Mouse (Mus musculus) retina, postnatal 1 day (tissue): Measurements from ENCODE around the gene Gm39653.
"Not testable (repeated sequence)": the region's sequence is repeated elsewhere in the genome, so short reads cannot be mapped to it uniquely, and the experiment has no call there.

Experiments
- DNase-seq: peaks from one replicate; pipeline ENCODE4 v3.0.0-alpha.2; 2012

Gm39653 gene

GRCm38 (mm10) chr1:63615668-63616067 lies at the start of gene Gm39653:
Gene Gm39653 (plus strand): TSS chr1:63615968.
- no peak for DNase-seq

- DNase-seq = no peak
These were observed 49.3 kb upstream of the Gm39653 start for GRCm38 (mm10) chr1:63566501-63566900.

DNA sequence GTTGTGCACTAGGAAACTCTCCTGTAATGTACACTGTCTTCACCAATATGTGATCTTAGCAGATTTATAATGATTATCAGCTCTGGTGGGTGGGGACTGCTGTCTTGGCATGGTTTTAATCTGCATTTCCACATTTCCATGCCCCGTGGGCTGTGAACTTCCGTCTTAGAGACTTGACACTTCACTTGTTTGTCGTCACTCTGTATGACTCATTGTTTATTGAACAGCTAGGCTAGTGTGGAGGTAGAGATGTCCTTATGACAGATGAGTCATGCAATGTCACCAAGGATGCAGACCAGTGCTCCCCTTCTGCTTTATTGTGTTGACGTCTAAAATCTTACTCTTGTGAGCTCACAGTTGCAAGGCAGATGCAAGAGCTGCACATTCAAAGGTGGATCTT lies 48.7 kb upstream of the Gm39653 start:
- no peak for DNase-seq

DNA sequence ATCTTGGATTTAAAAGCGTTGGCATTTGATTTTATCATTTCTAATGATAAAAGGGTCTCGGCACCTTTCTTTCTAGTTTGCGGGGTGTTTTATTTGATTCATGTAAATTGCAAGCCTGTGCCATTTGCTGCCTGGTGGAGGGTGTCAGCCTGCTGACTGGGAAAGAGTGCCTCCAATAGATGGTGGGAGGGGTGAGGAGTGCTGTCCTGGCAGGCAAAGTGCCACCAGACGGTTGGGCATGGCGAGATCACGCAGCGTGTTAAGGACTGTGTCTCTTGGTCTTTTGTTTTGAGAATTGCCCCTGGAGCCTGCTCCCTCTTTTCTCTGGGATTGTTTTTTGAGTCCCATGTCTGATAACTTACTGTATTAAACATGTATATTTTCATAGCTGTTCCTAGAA lies 43.5 kb upstream of the Gm39653 start:
- peak; percentile 17 for DNase-seq

GRCm38 (mm10) chr1:63573432-63573831 lies 42.3 kb upstream of the Gm39653 start:
- peak; percentile 79 for DNase-seq

GRCm38 (mm10) chr1:63573864-63574611 lies 41.7 kb upstream of the Gm39653 start:
- DNase-seq = no peak

DNA sequence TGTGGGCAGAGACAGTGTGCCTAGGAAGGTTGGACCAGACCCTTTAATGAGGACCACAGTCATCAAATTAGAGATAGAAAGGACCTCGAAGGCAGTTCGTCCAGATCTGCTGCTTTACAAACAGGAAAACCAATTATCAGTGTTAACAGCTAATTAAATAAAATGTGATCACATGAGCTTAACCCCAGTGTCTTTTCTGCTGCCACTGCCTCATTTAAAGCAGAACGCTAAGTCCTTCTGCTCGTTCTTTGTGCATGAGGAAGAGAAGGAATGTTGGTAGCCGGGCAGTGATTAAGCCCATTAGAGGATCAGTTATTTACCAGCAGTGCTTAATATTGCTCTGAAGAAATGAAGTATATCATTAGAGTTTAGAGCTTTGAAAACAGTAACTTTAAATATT lies 39.0 kb upstream of the Gm39653 start:
- peak; percentile 66 for DNase-seq

- DNase-seq = no peak
These were observed 36.6 kb upstream of the Gm39653 start for GRCm38 (mm10) chr1:63579153-63579552.

- no peak for DNase-seq
These were observed 28.9 kb upstream of the Gm39653 start for GRCm38 (mm10) chr1:63586869-63587268.

- DNase-seq = no peak
These were observed 11.8 kb upstream of the Gm39653 start for GRCm38 (mm10) chr1:63603870-63604500.

GRCm38 (mm10) chr1:63609613-63610012 lies 6.2 kb upstream of the Gm39653 start:
- no peak for DNase-seq

- peak; percentile 64 for DNase-seq
These were observed 1.2 kb upstream of the Gm39653 start for GRCm38 (mm10) chr1:63614594-63614993.

DNA sequence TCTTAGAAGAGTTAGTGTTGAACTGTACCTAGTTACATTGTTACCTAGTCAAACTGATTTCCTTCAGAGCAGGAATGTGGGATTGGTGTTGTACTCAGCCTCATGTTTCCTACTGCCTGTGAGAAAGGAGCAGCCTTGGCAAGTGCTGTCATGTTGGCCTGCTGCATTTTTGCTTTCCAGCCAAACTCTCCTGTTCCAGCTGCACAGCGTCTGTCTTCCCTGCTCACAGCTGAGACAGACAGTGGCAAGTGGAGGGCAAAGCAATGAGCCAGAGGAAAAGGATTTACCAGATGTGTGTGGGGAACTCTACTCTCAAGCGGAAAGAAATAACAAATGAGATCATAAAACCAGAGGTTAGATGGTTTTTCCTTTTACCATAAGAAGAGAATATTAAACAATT lies 12.4 kb downstream of the Gm39653 start:
- no peak for DNase-seq

GRCm38 (mm10) chr1:63630390-63630789 lies 14.6 kb downstream of the Gm39653 start:
- DNase-seq = not testable (repeated sequence)

- DNase-seq = no peak
These were observed 24.2 kb downstream of the Gm39653 start for GRCm38 (mm10) chr1:63639921-63640320.

GRCm38 (mm10) chr1:63658016-63658415 lies 42.2 kb downstream of the Gm39653 start:
- peak; percentile 84 for DNase-seq

DNA sequence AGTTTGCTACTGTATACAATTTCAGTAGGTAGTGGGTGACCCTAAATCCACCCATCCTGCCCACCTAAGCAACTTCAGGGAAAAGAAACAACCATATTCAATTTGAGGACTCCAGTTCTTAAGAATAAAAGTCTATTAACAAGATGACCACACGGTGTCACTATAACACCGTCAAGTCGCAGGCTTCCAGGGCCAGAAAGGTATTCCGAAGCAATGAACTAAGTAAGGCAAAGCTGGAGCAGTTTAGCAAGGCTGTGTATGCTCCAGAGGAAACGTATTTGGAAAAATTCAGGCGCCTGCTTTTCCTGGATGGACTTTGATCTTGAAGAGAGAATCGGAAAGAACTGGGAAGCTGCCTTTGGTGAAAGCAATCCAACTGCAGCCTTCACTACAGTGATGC lies 43.8 kb downstream of the Gm39653 start:
- peak; percentile 85 for DNase-seq

GRCm38 (mm10) chr1:63666089-63666488 lies 50.3 kb downstream of the Gm39653 start:
- DNase-seq = no peak

DNA sequence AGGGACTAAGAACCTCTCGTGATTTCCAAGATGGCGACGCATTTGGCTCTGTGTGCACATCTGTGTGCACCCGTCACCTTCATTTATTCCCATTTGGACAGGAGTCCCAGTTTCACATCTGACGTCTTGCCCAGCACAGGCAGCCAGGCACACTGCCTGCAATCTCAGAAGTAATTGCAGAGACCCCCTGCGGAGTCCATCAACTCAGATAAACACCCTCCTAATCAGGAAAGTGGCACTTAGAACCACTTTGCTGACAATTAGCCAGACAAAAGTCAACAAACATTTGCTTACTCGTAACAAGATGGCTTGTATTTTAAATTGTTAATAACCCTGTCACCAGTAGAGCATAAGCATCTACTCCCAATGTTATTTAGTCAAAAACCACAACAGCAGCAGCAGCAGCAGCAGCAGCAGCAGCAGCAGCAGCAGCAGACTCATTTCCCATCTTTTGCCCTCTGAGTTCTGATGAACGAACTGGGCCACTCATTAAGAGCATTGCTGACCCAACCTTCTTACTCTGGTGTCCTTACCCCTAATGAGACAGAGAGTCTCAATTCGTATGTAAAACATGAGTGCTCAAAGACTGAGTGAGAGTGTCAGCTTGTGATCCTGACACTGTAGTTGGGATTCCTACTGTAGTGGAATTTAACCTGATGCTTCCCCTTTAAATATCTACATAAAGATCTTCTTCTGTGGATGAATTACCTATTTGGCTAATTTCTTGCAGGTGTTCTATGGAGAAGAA lies 51.6 kb downstream of the Gm39653 start:
- peak; percentile 87 for DNase-seq

DNA sequence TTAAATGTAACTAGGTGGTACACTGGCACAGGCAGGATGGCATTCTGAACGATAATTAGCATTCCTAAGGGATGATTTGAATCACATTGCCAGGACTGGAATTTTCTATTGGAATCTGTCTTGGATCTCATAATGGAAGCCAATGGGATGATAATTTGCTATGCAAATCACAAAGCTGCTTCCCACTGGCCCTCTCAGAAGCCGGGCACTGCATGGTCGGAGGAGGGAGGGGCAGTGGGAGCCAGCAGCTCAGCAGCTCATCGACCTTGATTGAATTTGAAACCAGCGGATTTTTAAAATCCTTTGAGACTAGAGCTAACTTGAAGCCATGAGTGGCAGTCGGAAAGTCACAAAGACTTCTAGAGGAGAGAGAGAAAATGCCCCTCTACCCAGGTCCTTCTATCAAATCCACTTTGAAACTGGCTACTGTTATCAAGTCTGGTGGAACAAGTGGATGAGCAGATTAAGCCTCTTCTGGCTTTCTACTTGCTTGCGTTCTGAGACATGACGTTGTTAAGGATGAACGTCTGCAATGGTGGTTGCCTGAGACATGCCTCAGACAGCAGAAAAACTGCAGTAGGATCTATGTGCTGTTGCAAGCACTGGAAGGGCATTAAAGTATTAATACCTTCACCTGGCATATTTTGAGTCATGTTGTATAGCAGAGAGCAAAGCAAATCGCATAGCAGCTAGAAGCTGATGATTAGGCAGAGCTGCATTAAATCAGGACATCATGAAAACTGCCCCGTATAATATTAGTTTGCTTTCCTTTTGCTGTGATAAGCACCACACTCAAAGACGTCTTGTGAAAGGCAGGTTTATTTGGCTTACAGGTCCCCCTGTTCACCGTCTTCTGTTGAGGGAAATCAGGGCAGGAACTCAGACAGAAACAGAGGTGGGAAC lies 52.4 kb downstream of the Gm39653 start:
- DNase-seq = peak; percentile 70

DNA sequence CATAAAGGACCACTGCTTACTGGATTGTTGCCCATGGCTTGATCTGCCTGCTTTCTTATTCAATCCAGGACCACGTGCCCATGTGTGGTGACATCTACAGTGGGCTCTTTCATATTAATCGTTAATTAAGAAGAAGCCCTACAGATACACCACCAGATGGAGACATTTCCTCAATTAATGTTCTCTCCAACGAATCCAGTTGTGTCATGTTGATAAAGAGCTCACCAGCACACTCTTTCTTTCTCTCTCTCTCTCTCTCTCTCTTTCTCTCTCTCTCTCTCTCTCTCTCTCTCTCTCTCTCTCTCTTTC lies 53.0 kb downstream of the Gm39653 start:
- DNase-seq = peak; percentile 92
